Comparison of ENCODE assay signal across 13 mouse cellular contexts in the genomic region with DNA sequence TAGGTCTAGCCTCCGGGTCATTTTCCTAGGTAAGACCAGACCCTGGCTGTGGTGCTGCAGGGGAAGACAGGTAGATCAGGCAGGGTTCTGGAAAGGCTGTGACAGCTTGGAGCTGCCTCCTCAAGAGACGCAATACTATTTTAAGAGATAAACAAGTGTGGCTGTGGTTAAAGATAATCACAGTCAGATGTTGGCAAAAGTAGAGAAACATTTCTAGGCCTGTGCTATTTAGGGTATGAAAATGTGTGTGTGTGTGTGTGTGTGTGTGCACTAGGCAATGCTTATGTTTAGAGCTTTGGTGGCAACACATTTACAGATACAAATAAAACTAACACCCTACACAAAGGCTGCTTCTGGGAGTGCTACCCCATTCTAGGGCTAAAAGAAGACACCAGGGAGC.
DNase-seq lines count a peak whose midpoint lies in the region; ATAC-seq and TF ChIP-seq lines count a peak whose summit lies in the region.
"Had no signal": no experiment of that assay in that cellular context is flagged by ENCODE, and none has a peak within 500 bp of the region (broad histone marks: within the 10 kb centered on the region; RNA-seq: fewer than 3 reads in every experiment).

No protein-coding gene starts in this region.

- no peak for TF ChIP-seq CTCF in intestine, postnatal 0 days (IDR thresholded peaks at IDR 0.05; ENCODE audit: low read depth)
- TF ChIP-seq CTCF in liver, embryonic 14.5 days (IDR thresholded peaks at IDR 0.05; ENCODE audit: low read depth): no peak

- 0 out of 2 replicates have a peak, but pooled peaks cover 3% of the 10 kb centered on the region for H3K9me3 ChIP-seq in intestine, embryonic 14.5 days (ENCODE audit: control insufficient read depth, low read length)
- H3K9me3 ChIP-seq in intestine, postnatal 0 days (ENCODE audit: control insufficient read depth): no peaks in the 10 kb centered on the region
- H3K9me3 ChIP-seq in heart, embryonic 11.5 days (replicated peaks; ENCODE audit: control insufficient read depth, low read length): no peaks in the 10 kb centered on the region
- H3K9me3 ChIP-seq in liver, embryonic 14.5 days (ENCODE audit: control insufficient read depth, low read length): no peaks in the 10 kb centered on the region
- H3K9me3 ChIP-seq: limb, embryonic 13.5 days had no signal

- 0 out of 2 replicates have a peak, but pooled peaks have one; percentile 11 for TF ChIP-seq EP300 in liver, embryonic 14.5 days (IDR thresholded peaks at IDR 0.05; ENCODE audit: low read depth)

- H3K36me3 ChIP-seq in intestine, embryonic 14.5 days (ENCODE audit: control insufficient read depth, insufficient read depth, low read length): no peaks in the 10 kb centered on the region
- H3K36me3 ChIP-seq in intestine, postnatal 0 days (ENCODE audit: control insufficient read depth, insufficient read depth): no peaks in the 10 kb centered on the region
- no peaks in the 10 kb centered on the region for H3K36me3 ChIP-seq in heart, embryonic 11.5 days (ENCODE audit: control insufficient read depth, insufficient read depth, low read length)
- H3K36me3 ChIP-seq in liver, embryonic 14.5 days (replicated peaks; ENCODE audit: control insufficient read depth, insufficient read depth, low read depth): no peaks in the 10 kb centered on the region
- H3K36me3 ChIP-seq: limb, embryonic 13.5 days had no signal

- ATAC-seq in intestine, embryonic 14.5 days (replicated peaks; ENCODE audit: low FRiP score, low TSS enrichment, low read depth): no peak
- ATAC-seq in intestine, postnatal 0 days: no peak
- ATAC-seq in heart, embryonic 11.5 days (replicated peaks; ENCODE audit: insufficient number of reproducible peaks, low FRiP score, low TSS enrichment): no peak
- peak; percentile 64; the same call in 1 of the 2 replicates for ATAC-seq in liver, embryonic 14.5 days (ENCODE audit: insufficient read depth)

- peak overlapping the region; percentile 91; the same call in 1 of the 2 replicates for H3K27ac ChIP-seq in intestine, embryonic 14.5 days (ENCODE audit: low read depth)
- no peak overlapping the region for H3K27ac ChIP-seq in intestine, postnatal 0 days (ENCODE audit: low read depth, low read length)
- H3K27ac ChIP-seq in heart, embryonic 11.5 days (ENCODE audit: low read depth, low read length): peak overlapping the region; percentile 94
- H3K27ac ChIP-seq in liver, embryonic 14.5 days: no peak overlapping the region; the same call in 1 of the 2 replicates
- H3K27ac ChIP-seq: limb, embryonic 13.5 days had no signal

- no peaks in the 10 kb centered on the region for H3K27me3 ChIP-seq in intestine, embryonic 14.5 days (replicated peaks; ENCODE audit: control insufficient read depth, insufficient read depth, low read length)
- no peaks in the 10 kb centered on the region for H3K27me3 ChIP-seq in intestine, postnatal 0 days (replicated peaks; ENCODE audit: control insufficient read depth, insufficient read depth, low read length)
- H3K27me3 ChIP-seq in heart, embryonic 11.5 days (ENCODE audit: control insufficient read depth, insufficient read depth, low read length): no peaks in the 10 kb centered on the region
- no peaks in the 10 kb centered on the region for H3K27me3 ChIP-seq in liver, embryonic 14.5 days (ENCODE audit: control insufficient read depth, insufficient read depth, low read length)
- H3K27me3 ChIP-seq: limb, embryonic 13.5 days had no signal

- 64% methylated on average over 2 of the region's 2 CpGs for whole genome bisulfite sequencing in intestine, embryonic 14.5 days
- WGBS in intestine, postnatal 0 days: 74% methylated on average over 2 of the region's 2 CpGs
- 45% methylated on average over 2 of the region's 2 CpGs for whole genome bisulfite sequencing in heart, embryonic 11.5 days (ENCODE audit: insufficient replicate concordance)
- WGBS in liver, embryonic 14.5 days (ENCODE audit: insufficient replicate concordance): 33% methylated on average over 2 of the region's 2 CpGs

- H3K4me3 ChIP-seq in intestine, embryonic 14.5 days (ENCODE audit: low read depth, low read length): no peak overlapping the region
- no peak overlapping the region for H3K4me3 ChIP-seq in intestine, postnatal 0 days (ENCODE audit: low read depth, low read length)
- no peak overlapping the region for H3K4me3 ChIP-seq in heart, embryonic 11.5 days (ENCODE audit: low read depth, low read length)
- no peak overlapping the region for H3K4me3 ChIP-seq in liver, embryonic 14.5 days (ENCODE audit: insufficient read depth in 1 of 2, low read depth in 2 of 2, low read length in 2 of 2)
- H3K4me3 ChIP-seq: limb, embryonic 13.5 days had no signal

- no peak overlapping the region for H3K9ac ChIP-seq in intestine, embryonic 14.5 days (ENCODE audit: low read length)
- H3K9ac ChIP-seq in intestine, postnatal 0 days (ENCODE audit: low read depth, low read length): no peak overlapping the region
- no peak overlapping the region for H3K9ac ChIP-seq in heart, embryonic 11.5 days (ENCODE audit: low read depth, low read length)
- peak overlapping the region; percentile 18; the same call in 1 of the 2 replicates for H3K9ac ChIP-seq in liver, embryonic 14.5 days (replicated peaks)
- H3K9ac ChIP-seq: limb, embryonic 13.5 days had no signal

- DNase-seq in intestine, embryonic 14.5 days (ENCODE audit: low spot score): no peak
- DNase-seq in brain, adult 2 months (ENCODE audit: low read depth, low spot score): peak; percentile 82
- no peak for DNase-seq in liver, embryonic 14.5 days (ENCODE audit: low read depth in 3 of 3, low spot score in 3 of 3)
- DNase-seq in neural tube, embryonic 10.5 days (ENCODE audit: extremely low spot score, low spot score): no peak
- DNase-seq in urinary bladder, adult 2 months (ENCODE audit: low spot score): no peak
- no peak for DNase-seq in kidney, postnatal 10 days
- DNase-seq: adrenal gland, adult 8-10 months; kidney, adult 9 months; midbrain, embryonic 14.5 days; thymus, adult 2 months had no signal

- no peak overlapping the region for H3K4me2 ChIP-seq in intestine, embryonic 14.5 days (ENCODE audit: low read length)
- H3K4me2 ChIP-seq in intestine, postnatal 0 days (replicated peaks; ENCODE audit: low read depth): no peak overlapping the region
- peak overlapping the region; percentile 29; the same call in 1 of the 2 replicates for H3K4me2 ChIP-seq in heart, embryonic 11.5 days
- no peak overlapping the region for H3K4me2 ChIP-seq in liver, embryonic 14.5 days (ENCODE audit: low read depth)
- H3K4me2 ChIP-seq: limb, embryonic 13.5 days had no signal

- H3K4me1 ChIP-seq in intestine, embryonic 14.5 days (replicated peaks; ENCODE audit: control insufficient read depth, insufficient read depth, low read length): peaks cover 34% of the 10 kb centered on the region
- peaks cover 6% of the 10 kb centered on the region for H3K4me1 ChIP-seq in intestine, postnatal 0 days (replicated peaks; ENCODE audit: control insufficient read depth, insufficient read depth, low read length)
- peaks cover 58% of the 10 kb centered on the region for H3K4me1 ChIP-seq in heart, embryonic 11.5 days (ENCODE audit: control insufficient read depth, insufficient read depth, low read length)
- H3K4me1 ChIP-seq in liver, embryonic 14.5 days (replicated peaks; ENCODE audit: control insufficient read depth in 2 of 2, insufficient read depth in 2 of 2, low read length in 1 of 2): peaks cover 11 to 37% of the 10 kb centered on the region in 2 experiments

Comparison
In these comparisons a context has a peak if more than half of its experiments do, and no peak if none do; other contexts are left out.
1. H3K27ac ChIP-seq: peak in intestine, embryonic 14.5 days (single experiment) and heart, embryonic 11.5 days (single experiment); none in intestine, postnatal 0 days (single experiment) and liver, embryonic 14.5 days (single experiment).